In the genomic region with DNA sequence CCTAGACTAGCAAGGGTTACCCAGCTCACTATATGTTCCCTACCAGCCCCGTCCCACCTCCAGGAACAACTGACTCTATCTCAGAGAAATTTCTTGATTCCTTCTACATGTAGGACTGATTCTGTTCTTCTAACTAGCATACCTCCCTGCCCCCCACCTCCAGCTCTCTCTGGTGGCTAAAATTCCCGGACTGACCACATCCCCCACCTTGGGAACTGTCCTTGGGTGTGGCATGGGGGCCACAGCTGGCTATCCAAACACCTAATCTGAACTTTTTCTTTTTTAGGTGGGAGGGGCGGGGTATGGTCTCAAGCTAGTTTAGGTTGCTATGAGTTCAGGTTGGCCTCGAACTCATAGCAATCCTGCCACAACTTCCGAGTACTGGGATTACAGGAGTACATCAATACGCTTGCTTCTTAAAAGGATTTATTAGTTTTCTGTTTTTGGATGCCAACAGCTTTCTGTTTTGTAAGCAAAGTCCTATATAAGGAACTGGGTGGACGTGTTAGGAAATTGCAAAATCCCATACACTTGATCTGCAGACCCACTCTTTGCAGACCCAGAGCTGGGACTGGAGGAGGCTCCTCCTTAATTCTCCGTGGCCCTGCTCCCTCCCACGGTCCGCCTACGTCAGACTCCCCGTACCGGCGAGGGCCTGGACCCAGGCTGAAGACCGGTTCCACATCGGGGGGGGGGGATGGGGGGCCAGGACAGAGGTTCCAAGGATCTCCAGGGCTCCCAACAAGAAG, we compare ENCODE assay signal across 8 mouse cellular contexts. TPM values are rescaled to one million over a fixed set of nuclear protein-coding genes. Genes with fewer than 3 reads are reported as not detected.
DNase-seq lines count a peak whose midpoint lies in the region; ATAC-seq and TF ChIP-seq lines count a peak whose summit lies in the region.

No protein-coding gene starts in this region.

- peak overlapping the region; percentile 92 for H3K4me3 ChIP-seq in heart, embryonic 10.5 days
- H3K4me3 ChIP-seq in E14TG2a.4 (replicated peaks; ENCODE audit: low read length) = peak overlapping the region; percentile 83
- peak overlapping the region; percentile 56 for H3K4me3 ChIP-seq in embryonic fibroblast, embryonic 13.5 days (ENCODE audit: insufficient read depth, low read length)
- H3K4me3 ChIP-seq in limb, embryonic 10.5 days = peak overlapping the region; percentile 84
- H3K4me3 ChIP-seq in neural tube, embryonic 13.5 days = peak overlapping the region; percentile 82

- H3K27ac ChIP-seq in heart, embryonic 10.5 days = peak overlapping the region; percentile 98
- H3K27ac ChIP-seq in embryonic fibroblast, embryonic 13.5 days (ENCODE audit: insufficient read depth, low read length) = peak overlapping the region; percentile 46; the same call in 1 of the 2 replicates
- peak overlapping the region; percentile 95 for H3K27ac ChIP-seq in limb, embryonic 10.5 days
- peak overlapping the region; percentile 83 for H3K27ac ChIP-seq in neural tube, embryonic 13.5 days (replicated peaks)

- H3K36me3 ChIP-seq in heart, embryonic 10.5 days = no peaks in the 10 kb centered on the region
- no peaks in the 10 kb centered on the region for H3K36me3 ChIP-seq in E14TG2a.4 (ENCODE audit: insufficient read depth, low read length)
- H3K36me3 ChIP-seq in limb, embryonic 10.5 days = no peaks in the 10 kb centered on the region
- H3K36me3 ChIP-seq in neural tube, embryonic 13.5 days = no peaks in the 10 kb centered on the region

- no peak for TF ChIP-seq CTCF in E14TG2a.4 (conservative IDR thresholded peaks at IDR 0.05; ENCODE audit: low read length)
- no peak for TF ChIP-seq CTCF in embryonic fibroblast, embryonic 13.5 days (IDR thresholded peaks at IDR 0.05; ENCODE audit: borderline replicate concordance, insufficient read depth, low read length)

- 16% methylated on average over 16 of the region's 16 CpGs for WGBS in heart, embryonic 10.5 days
- 22% methylated on average over 16 of the region's 16 CpGs for WGBS in limb, embryonic 10.5 days
- 22% methylated on average over 16 of the region's 16 CpGs for WGBS in neural tube, embryonic 13.5 days

- no peak for DNase-seq in heart, embryonic 10.5 days (ENCODE audit: low spot score)
- DNase-seq in heart, postnatal 25 days (ENCODE audit: low spot score) = no peak
- DNase-seq in limb, embryonic 10.5 days (ENCODE audit: low spot score) = no peak
- DNase-seq in gastrocnemius, adult 8-10 months (ENCODE audit: low spot score in 2 of 2) = no peak
- no peak for DNase-seq in right cerebral cortex, postnatal 25 days

- peaks cover 55% of the 10 kb centered on the region for H3K4me1 ChIP-seq in heart, embryonic 10.5 days
- H3K4me1 ChIP-seq in E14TG2a.4 (replicated peaks; ENCODE audit: low read depth, low read length) = peaks cover 27% of the 10 kb centered on the region
- peaks cover 3% of the 10 kb centered on the region; the same call in 1 of the 2 replicates for H3K4me1 ChIP-seq in embryonic fibroblast, embryonic 13.5 days (ENCODE audit: control insufficient read depth, insufficient read depth, low read length)
- peaks cover 28% of the 10 kb centered on the region for H3K4me1 ChIP-seq in limb, embryonic 10.5 days
- peaks cover 54% of the 10 kb centered on the region for H3K4me1 ChIP-seq in neural tube, embryonic 13.5 days (replicated peaks)

- H3K9ac ChIP-seq in neural tube, embryonic 13.5 days = peak overlapping the region; percentile 77

- H3K27me3 ChIP-seq in heart, embryonic 10.5 days (ENCODE audit: insufficient read depth, poor library complexity, severe bottlenecking) = no peaks in the 10 kb centered on the region
- peaks cover 44% of the 10 kb centered on the region for H3K27me3 ChIP-seq in E14TG2a.4 (ENCODE audit: insufficient read depth, low read length)
- H3K27me3 ChIP-seq in limb, embryonic 10.5 days (ENCODE audit: low read depth, poor library complexity, severe bottlenecking) = no peaks in the 10 kb centered on the region
- H3K27me3 ChIP-seq in neural tube, embryonic 13.5 days = no peaks in the 10 kb centered on the region

- H3K9me3 ChIP-seq in heart, embryonic 10.5 days = no peaks in the 10 kb centered on the region
- H3K9me3 ChIP-seq in E14TG2a.4 (ENCODE audit: low read length) = no peaks in the 10 kb centered on the region
- no peaks in the 10 kb centered on the region for H3K9me3 ChIP-seq in limb, embryonic 10.5 days (replicated peaks)
- H3K9me3 ChIP-seq in neural tube, embryonic 13.5 days = no peaks in the 10 kb centered on the region

- peak overlapping the region; percentile 49 for H3K4me2 ChIP-seq in neural tube, embryonic 13.5 days

- peak; percentile 53 for TF ChIP-seq POLR2A in embryonic fibroblast, embryonic 13.5 days (IDR thresholded peaks at IDR 0.05; ENCODE audit: low read depth, low read length)

- peak; percentile 86 for ATAC-seq in neural tube, embryonic 13.5 days (ENCODE audit: low read depth)

- intact Hi-C loops in heart, postnatal 25 days (cut with DNase I) = loop anchor here (5.0 kb wide), 1 partner anchor 141 kb away; a partner anchor contains a TSS

RNA-seq across cellular contexts. Expression of a gene that starts 0.8 kb away (rescaled TPM):
- 46.9 and 60.9 TPM in 2 replicates for polyA plus RNA-seq in heart, embryonic 10.5 days (2016; fragmentation: Nextera tagmentation; extraction: Ambion mirVana)
- total RNA-seq in heart, postnatal 25 days (2021) = 100 to 1,000 TPM; 292 to 306 TPM
- polyA plus RNA-seq in embryonic fibroblast, embryonic 13.5 days (2011; ENCODE audit: insufficient read length, low read depth, missing spikeins) = 85.4 and 90.9 TPM in 2 replicates
- 14.2 and 17.3 TPM in 2 replicates for polyA plus RNA-seq in limb, embryonic 10.5 days (2016; fragmentation: Nextera tagmentation; extraction: Ambion mirVana)
- 15.5 and 17.6 TPM in 2 replicates for polyA plus RNA-seq in neural tube, embryonic 13.5 days (2015; fragmentation: Nextera tagmentation; extraction: Ambion mirVana)
- 10 to 100 TPM; 74.7 to 91.2 (median 87.5) TPM for total RNA-seq in gastrocnemius, adult 8-10 months (2022)

Comparison
In these comparisons a context has a peak if more than half of its experiments do, and no peak if none do; other contexts are left out.
1. H3K27ac ChIP-seq: peak in every context shown above with its lines; median percentile 98 in heart, embryonic 10.5 days; 95 in limb, embryonic 10.5 days; 83 in neural tube, embryonic 13.5 days; 46 in embryonic fibroblast, embryonic 13.5 days.